Mouse (Mus musculus) MEL (cell line): ENCODE results near the gene Man1c1.

Source experiments
- CTCF ChIP-seq, 3 experiments: IDR thresholded peaks in 2 of 3; conservative IDR thresholded peaks in 1 of 3; 2 replicates each; pipeline ENCODE4 v1.5.1; 2011 to 2012; ENCODE audit warnings: low read length in 3 of 3, low read depth in 2 of 3, mild to moderate bottlenecking in 2 of 3, improper control_type of control experiment in 1 of 3, inconsistent platforms in 1 of 3, mixed read lengths in 1 of 3, moderate library complexity in 1 of 3; ENCODE audit not compliant: control insufficient read depth in 1 of 3, insufficient read depth in 1 of 3, poor library complexity in 1 of 3, severe bottlenecking in 1 of 3
- ELF1 ChIP-seq: IDR thresholded peaks from 2 replicates; pipeline ENCODE4 v1.6.1; 2014; ENCODE audit warnings: low read depth, mild to moderate bottlenecking, inconsistent platforms, low read length, improper control_type of control experiment, moderate library complexity
- GABPA ChIP-seq: IDR thresholded peaks from 2 replicates; pipeline ENCODE4 v1.6.1; 2012; ENCODE audit warnings: low read depth, mild to moderate bottlenecking, inconsistent platforms, low read length, improper control_type of control experiment, moderate library complexity
- HCFC1 ChIP-seq: IDR thresholded peaks from 2 replicates; pipeline ENCODE4 v1.6.1; 2012; ENCODE audit warnings: low read depth, mild to moderate bottlenecking, inconsistent platforms, low read length, improper control_type of control experiment, moderate library complexity
- POLR2A ChIP-seq, 2 experiments: IDR thresholded peaks; 2 replicates each; pipeline ENCODE4 v1.6.1; 2011 to 2012; ENCODE audit warnings: low read length in 2 of 2, mild to moderate bottlenecking in 2 of 2, control low read depth in 1 of 2, improper control_type of control experiment in 1 of 2, low read depth in 1 of 2, moderate library complexity in 1 of 2; ENCODE audit not compliant: control insufficient read depth in 1 of 2, insufficient read depth in 1 of 2, poor library complexity in 1 of 2
- RAD21 ChIP-seq: IDR thresholded peaks from 2 replicates; pipeline ENCODE4 v1.6.1; 2011; ENCODE audit warnings: mild to moderate bottlenecking, low read depth, low read length, improper control_type of control experiment
- SMC3 ChIP-seq: IDR thresholded peaks from 2 replicates; pipeline ENCODE4 v1.6.1; 2011; ENCODE audit warnings: low read depth, low read length, improper control_type of control experiment

DNA sequence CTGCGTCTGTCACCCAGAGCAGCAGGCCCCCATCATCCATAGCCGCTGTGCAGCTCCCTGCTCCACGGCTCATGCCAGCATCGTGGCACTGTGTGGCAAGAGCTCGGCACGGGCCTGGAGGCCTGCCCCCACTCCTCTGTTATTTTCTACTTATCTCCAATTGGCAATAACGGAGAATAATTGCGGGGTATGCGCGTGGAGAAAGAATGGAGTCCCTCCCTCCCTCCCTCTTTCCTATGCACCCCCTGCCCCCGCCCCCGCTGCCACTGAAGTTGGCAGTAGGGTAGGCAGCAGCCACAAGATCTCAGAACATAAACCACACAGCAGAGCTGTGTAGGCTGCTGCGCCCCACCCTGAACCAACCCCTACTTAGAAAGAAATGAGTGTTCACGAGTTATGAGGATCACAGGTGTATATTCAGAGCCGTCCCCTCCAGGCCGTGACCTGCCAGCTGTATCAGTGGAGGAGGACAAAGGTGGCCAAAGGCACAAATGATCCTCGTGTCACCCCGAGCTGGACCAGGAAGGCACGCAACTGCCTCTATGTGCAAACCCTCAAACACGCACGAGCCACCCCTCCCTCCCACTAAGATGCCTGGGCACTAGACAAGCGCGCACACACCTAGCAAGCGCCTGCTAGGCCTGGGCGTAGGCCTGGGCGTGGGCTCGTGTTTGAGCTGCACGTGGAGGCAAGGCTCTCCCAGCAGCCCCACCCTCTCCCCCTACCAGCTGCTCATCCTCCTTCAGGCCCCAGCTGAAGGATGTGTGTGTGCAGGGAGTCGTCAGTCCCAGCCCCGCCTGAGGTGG lies 62.2 kb downstream of the Man1c1 start:
- TF ChIP-seq CTCF (IDR thresholded peaks at IDR 0.05 in 2 of 3, conservative IDR thresholded peaks at IDR 0.05 in 1 of 3; ENCODE audit: control insufficient read depth in 1 of 3, insufficient read depth in 1 of 3, low read depth in 2 of 3, low read length in 3 of 3, poor library complexity in 1 of 3, severe bottlenecking in 1 of 3), result no peak
- TF ChIP-seq POLR2A (IDR thresholded peaks at IDR 0.05; ENCODE audit: control insufficient read depth in 1 of 2, insufficient read depth in 1 of 2, low read depth in 1 of 2, low read length in 2 of 2, poor library complexity in 1 of 2), result no peak
- TF ChIP-seq RAD21, result no peak
- no peak for TF ChIP-seq HCFC1
- no peak for TF ChIP-seq SMC3
- no peak for TF ChIP-seq ELF1
- TF ChIP-seq GABPA, result no peak
